Mouse (Mus musculus) midbrain, postnatal 0 days (tissue): ENCODE results near the gene Zfp493. TPM values are rescaled to one million over a fixed set of nuclear protein-coding genes. Genes with fewer than 3 reads are reported as not detected.
"Not testable (repeated sequence)": the region's sequence is repeated elsewhere in the genome, so short reads cannot be mapped to it uniquely, and the experiment has no call there.

Source experiments
- ATAC-seq: fragments of 200-750 bp; cut with Nextera tagmentation; 2 replicates; pipeline ENCODE4 v1.8.0; 2017; ENCODE audit warnings: moderate number of reproducible peaks, mild to moderate bottlenecking, moderate TSS enrichment, moderate library complexity; ENCODE audit not compliant: low FRiP score
- DNase-seq: peaks from one replicate; pipeline ENCODE4 v3.0.0-alpha.2; 2015; ENCODE audit warnings: low spot score
- H3K27ac ChIP-seq: fragments of 300-500 bp; sonication (generic); 2 replicates; pipeline ENCODE4 v1.5.1; 2014; ENCODE audit warnings: low read depth, mild to moderate bottlenecking, low read length, mixed read lengths
- H3K27me3 ChIP-seq: fragments of 300-500 bp; sonication (generic); 2 replicates; pipeline ENCODE4 v1.6.1; 2014; ENCODE audit warnings: low read length, control low read depth, mixed read lengths; ENCODE audit not compliant: insufficient read depth
- H3K36me3 ChIP-seq: fragments of 300-500 bp; sonication (generic); 2 replicates; pipeline ENCODE4 v1.6.1; 2014; ENCODE audit warnings: low read length, control low read depth, mixed read lengths; ENCODE audit not compliant: insufficient read depth
- H3K4me1 ChIP-seq: fragments of 300-500 bp; sonication (generic); 2 replicates; pipeline ENCODE4 v1.6.1; 2014; ENCODE audit warnings: mild to moderate bottlenecking, control low read depth, antibody characterized with exemption, low read length, mixed read lengths; ENCODE audit not compliant: insufficient read depth
- H3K4me2 ChIP-seq: fragments of 300-500 bp; sonication (generic); 2 replicates; pipeline ENCODE4 v1.6.1; 2014; ENCODE audit warnings: low read depth, mild to moderate bottlenecking, low read length, mixed read lengths; ENCODE audit not compliant: poor library complexity, severe bottlenecking
- H3K4me3 ChIP-seq: fragments of 300-500 bp; sonication (generic); 2 replicates; pipeline ENCODE4 v1.5.1; 2014; ENCODE audit warnings: low read depth, mild to moderate bottlenecking, low read length, moderate library complexity
- H3K9ac ChIP-seq: fragments of 300-500 bp; sonication (generic); replicated peaks from 2 replicates; pipeline ENCODE4 v1.6.1; 2014; ENCODE audit warnings: mild to moderate bottlenecking, low read length, moderate library complexity, mixed read lengths; ENCODE audit not compliant: poor library complexity, severe bottlenecking
- H3K9me3 ChIP-seq: fragments of 300-500 bp; sonication (generic); 2 replicates; pipeline ENCODE4 v1.6.1; 2016; ENCODE audit warnings: low read length, control low read depth
- CTCF ChIP-seq: IDR thresholded peaks from 2 replicates; pipeline ENCODE4 v1.5.1; 2016; ENCODE audit warnings: antibody characterized with exemption, mild to moderate bottlenecking
- WGBS: fragments of 180-500 bp; shearing (Covaris S2); extraction: QIAGEN DNeasy Blood & Tissue Kit; methylation state at CpG from one replicate; pipeline ENCODE4 v1.1.7; 2014; 5-methylcytosine and 5-hydroxymethylcytosine counted together
- polyA plus RNA-seq: library from polyadenylated mRNA; unstranded; fragments of >200 nt; fragmentation: Nextera tagmentation; extraction: Ambion mirVana; gene quantifications from 2 replicates; pipeline ENCODE4 v1.2.1, GENCODE M21; 2015
- total RNA-seq: library from RNA; depleted of rRNA; stranded (reverse); fragments of >200 nt; gene quantifications from 2 replicates; pipeline ENCODE4 v1.2.3, GENCODE M21; 2014

Gene Zfp493
- total and polyA plus RNA-seq, 2 experiments from 2014 or later = 1.5 to 2.0 TPM

GRCm38 (mm10) chr13:67755761-67756160 lies 23.7 kb upstream of the Zfp493 start:
- WGBS = 87% methylated on average over 6 of the region's 6 CpGs

GRCm38 (mm10) chr13:67759966-67760365 lies 19.5 kb upstream of the Zfp493 start:
- Histone ChIP-seq H3K4me2 (no peak overlapping the region), H3K27ac (no peak overlapping the region), H3K27me3 (no peaks in the 10 kb centered on the region), H3K36me3 (no peaks in the 10 kb centered on the region), H3K4me1 (no peaks in the 10 kb centered on the region), H3K4me3 (no peak overlapping the region), H3K9ac (no peak overlapping the region), H3K9me3 (no peaks in the 10 kb centered on the region)
- 93% methylated on average over 1 of the region's 1 CpGs for WGBS
- TF ChIP-seq CTCF = no peak
- no peak for DNase-seq
- ATAC-seq = no peak

More at GRCm38 (mm10) chr13:67755761-67756160, 23.7 kb upstream of the Zfp493 start:
- no peak overlapping the region for H3K4me3 ChIP-seq
- H3K9me3 ChIP-seq = no peaks in the 10 kb centered on the region
- H3K27me3 ChIP-seq = no peaks in the 10 kb centered on the region
- no peak overlapping the region for H3K4me2 ChIP-seq
- ATAC-seq (no peak), DNase-seq (no peak)
- no peak for TF ChIP-seq CTCF
- H3K36me3 ChIP-seq = no peaks in the 10 kb centered on the region
- no peak overlapping the region for H3K27ac ChIP-seq
- H3K9ac ChIP-seq = no peak overlapping the region
- H3K4me1 ChIP-seq = no peaks in the 10 kb centered on the region; the same call in 1 of the 2 replicates

DNA sequence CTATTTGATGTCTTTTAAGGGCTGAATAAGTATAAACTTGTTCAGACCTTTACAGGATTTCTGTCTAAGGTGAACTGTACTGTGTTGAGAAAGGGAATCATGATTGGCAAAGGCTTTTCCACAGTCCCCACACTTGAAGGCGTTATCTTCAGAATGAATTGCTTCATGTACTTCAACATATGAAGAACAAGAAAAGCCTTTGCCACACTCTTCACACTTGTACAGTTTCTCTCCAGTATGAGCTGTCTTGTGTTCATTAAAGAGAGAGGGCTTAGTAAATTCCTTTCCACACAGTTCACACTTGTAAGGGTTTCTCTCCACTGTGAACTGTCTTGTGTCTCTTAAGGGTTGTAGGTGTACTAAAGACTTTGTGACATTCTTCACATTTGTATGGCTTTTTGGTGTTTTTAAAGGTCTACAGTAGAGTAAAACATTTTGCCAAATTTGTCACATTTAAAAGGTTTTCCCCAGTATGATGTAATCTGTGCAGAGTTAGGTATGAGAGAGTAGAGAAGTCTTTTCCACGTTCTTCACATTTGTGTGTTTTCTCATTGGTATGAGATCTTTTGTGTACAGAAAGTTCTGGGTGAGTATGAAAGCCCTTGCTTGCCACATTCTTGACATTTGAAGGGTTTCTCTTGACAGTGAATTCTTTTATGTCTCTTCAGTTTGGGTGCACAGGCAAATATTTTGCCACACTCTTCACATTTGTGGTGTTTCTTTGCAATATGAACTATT lies 16.3 kb upstream of the Zfp493 start:
- DNase-seq = no peak

GRCm38 (mm10) chr13:67791921-67792455 lies 12.5 kb downstream of the Zfp493 start:
- no peaks in the 10 kb centered on the region for H3K27me3 ChIP-seq
- no peak overlapping the region for H3K27ac ChIP-seq
- DNase-seq (no peak), ATAC-seq (no peak)
- H3K4me3 ChIP-seq = no peak overlapping the region
- no peaks in the 10 kb centered on the region for H3K9me3 ChIP-seq
- no peak overlapping the region for H3K9ac ChIP-seq
- no peak overlapping the region for H3K4me2 ChIP-seq
- no peak for TF ChIP-seq CTCF
- WGBS = 91% methylated on average over 10 of the region's 10 CpGs
- peaks cover 4% of the 10 kb centered on the region; the same call in 1 of the 2 replicates for H3K36me3 ChIP-seq
- H3K4me1 ChIP-seq = no peaks in the 10 kb centered on the region

More for the DNA sequence above, 16.3 kb upstream of the Zfp493 start:
- Histone ChIP-seq H3K9ac (no peak overlapping the region), H3K27me3 (no peaks in the 10 kb centered on the region), H3K4me3 (no peak overlapping the region), H3K9me3 (no peaks in the 10 kb centered on the region), H3K4me1 (no peaks in the 10 kb centered on the region), H3K4me2 (no peak overlapping the region), H3K27ac (no peak overlapping the region), H3K36me3 (no peaks in the 10 kb centered on the region)
- no peak for ATAC-seq
- no peak for TF ChIP-seq CTCF
- WGBS = 84% methylated on average over 2 of the region's 2 CpGs

- H3K4me3 ChIP-seq = no peak overlapping the region
- no peaks in the 10 kb centered on the region for H3K9me3 ChIP-seq
- ATAC-seq (no peak), DNase-seq (no peak)
- no peak for TF ChIP-seq CTCF
- H3K27me3 ChIP-seq = no peaks in the 10 kb centered on the region
- no peaks in the 10 kb centered on the region for H3K36me3 ChIP-seq
- no peak overlapping the region for H3K27ac ChIP-seq
- H3K4me2 ChIP-seq = no peak overlapping the region
- WGBS = 67% methylated on average over 3 of the region's 3 CpGs
- H3K9ac ChIP-seq = no peak overlapping the region
- H3K4me1 ChIP-seq = no peaks in the 10 kb centered on the region
Measured at GRCm38 (mm10) chr13:67798618-67799017, 19.1 kb downstream of the Zfp493 start.

GRCm38 (mm10) chr13:67799151-67799550 lies 19.7 kb downstream of the Zfp493 start:
- not testable (repeated sequence) for H3K36me3 ChIP-seq, ATAC-seq, H3K27ac ChIP-seq, H3K9ac ChIP-seq, DNase-seq, H3K4me3 ChIP-seq, H3K4me2 ChIP-seq, H3K9me3 ChIP-seq, H3K4me1 ChIP-seq, H3K27me3 ChIP-seq
- 89% methylated on average over 3 of the region's 3 CpGs for WGBS
